Mouse (Mus musculus): ENCODE measurements around the gene Rbbp9.

- TF ChIP-seq CTCF (IDR thresholded peaks at IDR 0.05; ENCODE audit: insufficient read depth, low read depth, low read length), result no peak
- TF ChIP-seq POLR2A (IDR thresholded peaks at IDR 0.05; ENCODE audit: insufficient read depth, low read depth, low read length), result peak; percentile 56; the same call in 1 of the 2 replicates
Measured at GRCm38 (mm10) chr2:144593951-144594651, 43.4 kb upstream of the Rbbp9 start, which contains the start of gene Smim26.
